Mouse (Mus musculus) G1E (cell line): ENCODE measurements around the gene Sh2d4b.

ENCODE experiments used
- CTCF ChIP-seq: IDR thresholded peaks from 2 replicates; pipeline ENCODE4 v1.5.1; 2012; ENCODE audit warnings: low read depth, low read length, inconsistent platforms, mixed read lengths
- GATA1 ChIP-seq: IDR thresholded peaks from 2 replicates; pipeline ENCODE4 v1.6.1; 2012; ENCODE audit warnings: borderline replicate concordance, low read length, inconsistent platforms, mixed read lengths
- TAL1 ChIP-seq: conservative IDR thresholded peaks from 2 replicates; pipeline ENCODE4 v1.6.1; 2012; ENCODE audit warnings: low read depth, low read length, inconsistent platforms, mixed read lengths

- TF ChIP-seq CTCF, result no peak
- no peak for TF ChIP-seq TAL1
- TF ChIP-seq GATA1, result no peak
Measured at GRCm38 (mm10) chr14:40892326-40892825, 690 bp downstream of the Sh2d4b start.
